Mouse (Mus musculus): ENCODE results near the gene Fam69b. TPM values are rescaled to one million over a fixed set of nuclear protein-coding genes. Genes with fewer than 3 reads are reported as not detected.

Fam69b gene
- polyA plus RNA-seq, 1 experiment from 2014 or later: 0.48 TPM

- H3K4me3 ChIP-seq (ENCODE audit: low read depth, low read length): no peak overlapping the region
- H3K4me1 ChIP-seq (ENCODE audit: insufficient read depth): peaks cover 44% of the 10 kb centered on the region
- DNase-seq (no peak), ATAC-seq (no peak)
- TF ChIP-seq CTCF (IDR thresholded peaks at IDR 0.05; ENCODE audit: low read depth) (no peak), EP300 (IDR thresholded peaks at IDR 0.05; ENCODE audit: low read depth) (no peak)
- no peaks in the 10 kb centered on the region for H3K9me3 ChIP-seq (ENCODE audit: low read length)
- no peaks in the 10 kb centered on the region for H3K27me3 ChIP-seq (ENCODE audit: insufficient read depth, low read length)
- H3K4me2 ChIP-seq (ENCODE audit: low read depth, low read length): 0 out of 2 replicates have a peak overlapping the region, but pooled peaks have one; percentile 1
- 0 out of 2 replicates have a peak overlapping the region, but pooled peaks have one; percentile 30 for H3K9ac ChIP-seq (replicated peaks)
- H3K36me3 ChIP-seq (replicated peaks; ENCODE audit: insufficient read depth, low read length): peaks cover 34% of the 10 kb centered on the region
- 52% methylated on average over 11 of the region's 11 CpGs for WGBS (ENCODE audit: insufficient replicate concordance)
- H3K27ac ChIP-seq (ENCODE audit: low read depth): peak overlapping the region; percentile 76
Measured at GRCm38 (mm10) chr2:26595725-26596435, 32.4 kb upstream of the Fam69b start.

DNA sequence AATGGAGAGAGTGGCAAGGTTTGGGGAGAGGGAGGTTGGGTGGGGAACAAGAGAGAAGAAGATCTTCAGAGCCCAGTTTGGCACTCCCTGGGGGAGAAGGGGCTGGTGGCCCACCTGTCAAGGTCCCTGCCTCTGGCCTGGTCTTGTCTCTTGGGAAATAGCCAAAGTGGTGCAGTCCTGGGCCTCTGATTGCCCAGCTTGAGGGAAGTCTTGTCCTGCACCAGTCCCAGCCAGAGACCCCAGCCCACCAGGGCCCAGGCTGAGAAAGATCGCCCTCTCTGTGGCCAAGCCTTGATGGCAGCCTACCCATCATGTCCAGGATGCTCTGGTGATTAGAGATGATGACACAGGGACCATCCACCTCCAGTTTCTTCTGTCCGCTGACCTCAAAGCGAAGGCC is 31.4 kb upstream of the Fam69b start:
- 86% methylated on average over 3 of the region's 3 CpGs for WGBS (ENCODE audit: insufficient replicate concordance)
- peak overlapping the region; percentile 96; the same call in 1 of the 2 replicates for H3K27ac ChIP-seq (ENCODE audit: low read depth)
- no peaks in the 10 kb centered on the region for H3K27me3 ChIP-seq (ENCODE audit: insufficient read depth, low read length)
- H3K4me1 ChIP-seq (ENCODE audit: insufficient read depth): peaks cover 44% of the 10 kb centered on the region
- H3K4me2 ChIP-seq (ENCODE audit: low read depth, low read length): no peak overlapping the region
- ATAC-seq (no peak), DNase-seq (no peak)
- no peaks in the 10 kb centered on the region for H3K9me3 ChIP-seq (ENCODE audit: low read length)
- H3K4me3 ChIP-seq (ENCODE audit: low read depth, low read length): no peak overlapping the region
- H3K36me3 ChIP-seq (replicated peaks; ENCODE audit: insufficient read depth, low read length): peaks cover 34% of the 10 kb centered on the region
- TF ChIP-seq EP300 (IDR thresholded peaks at IDR 0.05; ENCODE audit: low read depth) (no peak), CTCF (IDR thresholded peaks at IDR 0.05; ENCODE audit: low read depth) (no peak)
- no peak overlapping the region; the same call in 1 of the 2 replicates for H3K9ac ChIP-seq (replicated peaks)

DNA sequence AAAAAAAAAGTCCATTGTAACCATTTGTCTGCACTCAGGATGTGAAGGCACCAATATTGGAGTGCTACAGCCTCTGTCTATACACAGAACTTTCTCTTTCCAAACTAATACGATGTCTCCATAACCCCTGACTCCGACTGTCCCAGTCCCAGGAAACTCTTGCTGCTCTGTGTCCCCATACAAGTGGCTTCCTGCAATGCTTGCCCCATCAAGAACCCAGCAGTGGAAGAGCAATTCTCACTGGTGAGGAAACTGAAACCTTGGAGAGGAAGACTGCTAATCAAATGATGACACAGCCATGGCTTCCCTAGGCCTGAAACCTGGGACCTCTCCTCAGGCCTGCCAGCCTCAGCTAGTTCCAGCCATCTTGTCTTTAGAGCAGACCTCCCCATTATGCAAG is 30.4 kb upstream of the Fam69b start:
- Histone ChIP-seq H3K36me3 (replicated peaks; ENCODE audit: insufficient read depth, low read length) (peaks cover 27% of the 10 kb centered on the region), H3K4me3 (ENCODE audit: low read depth, low read length) (no peak overlapping the region), H3K27me3 (ENCODE audit: insufficient read depth, low read length) (no peaks in the 10 kb centered on the region), H3K9ac (replicated peaks) (no peak overlapping the region), H3K4me2 (ENCODE audit: low read depth, low read length) (no peak overlapping the region), H3K4me1 (ENCODE audit: insufficient read depth) (peaks cover 47% of the 10 kb centered on the region), H3K27ac (ENCODE audit: low read depth) (peak overlapping the region; percentile 96; the same call in 1 of the 2 replicates), H3K9me3 (ENCODE audit: low read length) (no peaks in the 10 kb centered on the region)
- DNase-seq (no peak), ATAC-seq (no peak)
- no peak for TF ChIP-seq EP300 (IDR thresholded peaks at IDR 0.05; ENCODE audit: low read depth)
- TF ChIP-seq CTCF (IDR thresholded peaks at IDR 0.05; ENCODE audit: low read depth): no peak
- WGBS (ENCODE audit: insufficient replicate concordance): 63% methylated on average over 2 of the region's 2 CpGs

DNA sequence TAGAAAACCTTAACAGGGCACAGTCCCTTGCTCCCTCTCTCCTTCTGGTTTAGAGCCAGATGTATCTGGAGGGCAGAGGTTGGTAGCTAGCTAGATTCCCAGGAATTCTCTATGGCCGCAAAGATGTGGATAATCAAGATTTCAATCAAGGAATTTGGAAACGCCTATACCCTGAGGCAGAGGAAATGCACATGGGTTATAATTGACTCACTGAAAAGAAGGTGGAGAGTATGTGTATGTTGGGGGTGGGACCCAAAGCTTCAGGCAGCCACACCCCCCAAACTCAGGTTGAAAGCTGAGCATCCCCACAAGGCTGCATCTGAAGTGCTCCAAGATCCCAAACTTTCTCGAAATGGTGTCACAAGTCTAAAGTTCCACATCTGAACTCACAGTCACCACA is 29.8 kb upstream of the Fam69b start:
- Histone ChIP-seq H3K4me2 (ENCODE audit: low read depth, low read length) (no peak overlapping the region), H3K9me3 (ENCODE audit: low read length) (no peaks in the 10 kb centered on the region), H3K9ac (replicated peaks) (no peak overlapping the region), H3K4me3 (ENCODE audit: low read depth, low read length) (no peak overlapping the region), H3K4me1 (ENCODE audit: insufficient read depth) (peaks cover 47% of the 10 kb centered on the region), H3K36me3 (replicated peaks; ENCODE audit: insufficient read depth, low read length) (peaks cover 21% of the 10 kb centered on the region), H3K27ac (ENCODE audit: low read depth) (peak overlapping the region; percentile 96), H3K27me3 (ENCODE audit: insufficient read depth, low read length) (no peaks in the 10 kb centered on the region)
- DNase-seq: no peak
- no peak for ATAC-seq
- 74% methylated on average over 3 of the region's 3 CpGs for WGBS (ENCODE audit: insufficient replicate concordance)
- TF ChIP-seq EP300 (IDR thresholded peaks at IDR 0.05; ENCODE audit: low read depth) (no peak), CTCF (IDR thresholded peaks at IDR 0.05; ENCODE audit: low read depth) (no peak)

GRCm38 (mm10) chr2:26599965-26600364 is 28.3 kb upstream of the Fam69b start:
- H3K4me2 ChIP-seq (ENCODE audit: low read depth, low read length): peak overlapping the region; percentile 53
- 50% methylated on average over 4 of the region's 4 CpGs for WGBS (ENCODE audit: insufficient replicate concordance)
- peak; percentile 69 for ATAC-seq
- H3K27ac ChIP-seq (ENCODE audit: low read depth): peak overlapping the region; percentile 96
- H3K36me3 ChIP-seq (replicated peaks; ENCODE audit: insufficient read depth, low read length): peaks cover 15% of the 10 kb centered on the region; the same call in 1 of the 2 replicates
- peak; percentile 72 for DNase-seq
- H3K9ac ChIP-seq (replicated peaks): peak overlapping the region; percentile 19; the same call in 1 of the 2 replicates
- peaks cover 48% of the 10 kb centered on the region for H3K4me1 ChIP-seq (ENCODE audit: insufficient read depth)
- H3K4me3 ChIP-seq (ENCODE audit: low read depth, low read length): no peak overlapping the region
- no peaks in the 10 kb centered on the region for H3K27me3 ChIP-seq (ENCODE audit: insufficient read depth, low read length)
- H3K9me3 ChIP-seq (ENCODE audit: low read length): no peaks in the 10 kb centered on the region
- TF ChIP-seq CTCF (IDR thresholded peaks at IDR 0.05; ENCODE audit: low read depth) (no peak), EP300 (IDR thresholded peaks at IDR 0.05; ENCODE audit: low read depth) (peak; percentile 55; the same call in 1 of the 2 replicates)

GRCm38 (mm10) chr2:26600664-26601063 is 27.6 kb upstream of the Fam69b start:
- 63% methylated on average over 2 of the region's 2 CpGs for WGBS (ENCODE audit: insufficient replicate concordance)
- H3K4me3 ChIP-seq (ENCODE audit: low read depth, low read length): no peak overlapping the region
- peak overlapping the region; percentile 96 for H3K27ac ChIP-seq (ENCODE audit: low read depth)
- ATAC-seq (peak; percentile 73), DNase-seq (peak; percentile 66)
- H3K4me2 ChIP-seq (ENCODE audit: low read depth, low read length): peak overlapping the region; percentile 53
- no peaks in the 10 kb centered on the region for H3K9me3 ChIP-seq (ENCODE audit: low read length)
- no peak overlapping the region; the same call in 1 of the 2 replicates for H3K9ac ChIP-seq (replicated peaks)
- H3K36me3 ChIP-seq (replicated peaks; ENCODE audit: insufficient read depth, low read length): peaks cover 15% of the 10 kb centered on the region; the same call in 1 of the 2 replicates
- no peaks in the 10 kb centered on the region for H3K27me3 ChIP-seq (ENCODE audit: insufficient read depth, low read length)
- TF ChIP-seq CTCF (IDR thresholded peaks at IDR 0.05; ENCODE audit: low read depth) (no peak), EP300 (IDR thresholded peaks at IDR 0.05; ENCODE audit: low read depth) (peak; percentile 87)
- H3K4me1 ChIP-seq (ENCODE audit: insufficient read depth): peaks cover 41% of the 10 kb centered on the region

Data from liver, postnatal 0 days (tissue).